Mouse (Mus musculus) B cell, adult 2 months (primary cell): Measurements from ENCODE around the gene Eps8l2.

Source experiments
- DNase-seq, 2 experiments: peaks; one replicate each; pipeline ENCODE4 v3.0.0; 2022

Gene Eps8l2

GRCm38 (mm10) chr7:141411667-141412066 is 73.0 kb downstream of the Eps8l2 start:
- DNase-seq = no peak
